Mouse (Mus musculus) urinary bladder, postnatal 25 days (tissue): Measurements from ENCODE around the gene Rab42.

Experiments used
- DNase-seq: peaks from one replicate; pipeline ENCODE4 v3.0.0; 2022; ENCODE audit warnings: low spot score

The Rab42 gene

DNA sequence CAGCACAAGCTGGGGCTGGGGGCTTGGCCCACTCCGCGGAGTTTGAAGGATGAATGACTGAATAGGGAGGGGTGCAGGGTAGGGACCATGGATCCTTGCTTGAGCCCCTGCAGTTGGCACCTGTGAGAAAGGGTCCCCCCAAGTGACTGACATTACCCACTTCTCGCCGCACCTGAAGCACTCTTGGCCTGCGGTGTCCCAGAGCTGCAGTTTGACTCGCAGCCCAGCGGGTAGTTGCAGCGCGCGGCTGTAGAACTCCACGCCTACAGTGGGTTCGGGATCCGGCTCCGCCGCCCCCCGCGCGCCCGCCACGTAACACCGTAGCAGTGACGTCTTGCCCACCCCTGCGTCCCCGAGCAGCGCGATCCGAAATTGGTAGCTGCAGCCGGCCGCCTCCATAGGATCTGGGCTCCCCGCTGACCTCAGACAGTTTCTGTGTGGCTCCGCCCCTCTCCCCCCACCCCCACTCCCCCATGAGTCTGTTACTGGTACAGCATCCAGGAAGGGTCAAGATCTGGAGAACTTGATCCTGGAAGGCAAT, at the start of gene Rab42:
Rab42 (minus strand) TSS at position 447 of the 541 bp plus-strand sequence.
- DNase-seq = peak; percentile 36

DNA sequence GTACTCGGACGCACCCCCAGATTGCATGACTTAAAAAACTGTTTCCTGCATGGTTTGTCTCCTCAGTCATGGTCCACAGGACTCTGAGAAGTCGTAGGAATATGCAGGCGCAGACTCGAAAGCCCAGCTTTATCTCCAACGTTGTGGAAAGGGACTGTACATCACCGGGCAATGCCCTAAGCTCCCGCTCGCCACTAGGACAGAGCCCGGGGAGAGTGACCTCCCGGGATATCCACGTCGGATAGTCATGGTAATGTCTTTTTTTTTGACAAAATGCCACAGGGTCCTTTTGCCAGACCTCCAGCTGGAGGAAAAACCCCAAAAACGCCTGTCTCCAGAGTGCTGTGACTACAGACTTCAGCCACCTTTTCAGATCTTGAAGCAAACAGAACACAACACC, 49.6 kb upstream of the Rab42 start:
- DNase-seq = no peak

DNA sequence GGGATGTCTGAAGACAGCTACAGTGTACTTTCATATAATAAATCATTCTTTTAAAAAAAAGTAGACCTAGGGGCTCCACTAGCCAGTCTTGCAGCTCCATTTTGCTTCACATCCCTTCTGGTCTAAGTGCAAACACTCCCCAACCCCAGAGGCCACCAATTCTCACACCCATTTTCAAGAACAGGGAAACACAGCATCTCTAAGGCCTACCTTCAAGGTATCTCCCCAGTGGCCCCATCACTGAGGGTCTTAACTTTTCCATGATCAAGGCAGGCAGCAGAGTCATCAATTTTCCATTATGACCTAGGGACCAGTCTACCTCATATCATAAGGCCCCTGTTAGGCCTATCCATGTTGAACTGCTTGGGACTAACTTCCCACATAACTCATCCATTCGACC, 48.2 kb upstream of the Rab42 start:
- no peak for DNase-seq

DNA sequence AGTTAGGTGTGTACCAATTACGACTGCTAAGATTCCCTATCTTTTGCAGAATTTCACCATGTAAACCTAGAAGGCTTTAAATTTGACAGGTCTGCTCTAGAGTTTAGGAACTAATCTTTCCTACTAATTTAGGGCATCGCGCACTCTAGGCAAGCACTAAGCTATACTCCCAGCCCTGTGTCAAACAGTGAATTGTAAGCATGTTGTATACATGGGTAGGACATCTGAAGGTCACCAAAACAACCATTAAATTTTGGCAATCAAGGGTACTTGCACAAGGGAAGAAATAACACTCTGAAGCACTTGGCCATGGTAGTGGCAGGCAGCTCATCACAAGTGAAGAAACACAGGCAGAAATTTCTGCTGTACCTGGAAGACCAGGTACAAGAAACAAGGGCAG, 47.7 kb upstream of the Rab42 start:
- DNase-seq = no peak

DNA sequence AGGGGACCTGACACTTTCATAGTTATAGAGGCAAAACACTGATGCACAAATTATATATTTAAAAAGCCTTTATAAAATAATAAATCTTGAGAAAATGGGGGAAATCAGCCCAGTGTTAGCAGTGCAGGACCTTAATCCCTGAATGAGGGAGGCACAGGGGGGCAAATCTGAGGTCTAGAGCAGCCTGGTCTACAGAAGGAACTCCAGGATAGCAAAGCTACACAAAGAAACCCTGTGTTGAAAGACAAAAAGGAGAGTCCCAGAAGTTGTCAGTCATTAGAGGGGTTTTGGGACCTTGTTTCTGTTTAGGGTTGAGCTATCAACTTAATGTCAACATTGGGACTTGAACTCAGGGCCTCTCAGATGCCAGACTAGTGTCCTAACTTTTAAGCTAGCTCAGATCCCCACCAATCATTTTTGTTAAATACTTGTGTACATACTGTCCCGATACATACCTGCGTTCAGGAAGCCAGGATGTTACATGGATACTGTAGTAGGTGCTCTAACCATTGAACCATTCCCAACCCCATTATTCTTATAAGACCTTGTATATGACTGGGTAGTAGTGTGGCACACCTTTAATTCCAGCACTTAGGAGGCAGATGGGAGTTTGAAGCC, 47.0 kb upstream of the Rab42 start:
- no peak for DNase-seq

DNA sequence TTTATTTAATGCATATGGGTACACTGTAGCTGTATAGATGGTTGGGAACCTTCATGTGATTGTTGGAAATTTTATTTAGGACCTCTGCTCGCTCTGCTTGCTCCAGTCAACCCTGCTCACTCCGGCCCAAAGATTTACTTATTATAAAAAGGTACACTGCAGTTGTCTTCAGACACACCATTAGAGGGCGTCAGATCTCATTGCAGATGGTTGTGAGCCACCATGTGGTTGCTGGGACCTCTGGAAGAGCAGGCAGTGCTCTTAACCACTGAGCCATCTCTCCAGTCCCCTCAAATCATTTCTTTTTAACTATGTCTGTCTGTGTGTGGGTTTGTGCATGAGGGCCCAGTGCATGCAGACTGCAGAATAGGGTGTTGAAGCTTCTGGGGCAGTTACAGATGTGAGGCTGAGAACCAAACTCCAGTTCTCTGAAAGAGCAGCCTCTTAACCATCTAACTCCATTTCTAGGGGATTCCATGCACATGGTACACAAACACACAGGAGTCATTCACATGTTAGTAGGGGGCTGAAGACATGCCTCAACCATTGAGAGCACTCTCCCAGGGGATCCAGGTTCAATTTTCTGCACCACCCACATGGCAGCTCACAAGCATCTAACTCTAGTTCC, 46.4 kb upstream of the Rab42 start:
- DNase-seq = no peak

DNA sequence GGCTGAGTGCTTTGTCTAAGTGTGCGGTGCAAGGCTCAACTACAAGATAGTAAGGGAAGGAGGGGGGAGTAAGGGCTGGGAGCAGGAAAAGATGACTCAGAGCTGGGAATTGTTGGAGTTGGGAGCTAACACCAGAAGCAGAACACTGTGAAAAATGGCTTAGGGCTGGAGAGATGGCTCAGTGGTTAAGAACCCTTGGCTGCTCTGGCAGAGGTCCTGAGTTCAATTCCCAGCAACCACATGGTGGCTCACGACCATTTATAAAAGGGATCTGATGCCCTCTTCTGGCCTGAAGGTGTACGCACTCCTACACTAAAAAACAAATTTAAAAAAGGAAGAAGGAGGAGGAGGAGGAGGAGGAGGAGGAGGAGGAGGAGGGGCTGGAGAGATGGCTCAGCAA, 43.5 kb upstream of the Rab42 start:
- no peak for DNase-seq

DNA sequence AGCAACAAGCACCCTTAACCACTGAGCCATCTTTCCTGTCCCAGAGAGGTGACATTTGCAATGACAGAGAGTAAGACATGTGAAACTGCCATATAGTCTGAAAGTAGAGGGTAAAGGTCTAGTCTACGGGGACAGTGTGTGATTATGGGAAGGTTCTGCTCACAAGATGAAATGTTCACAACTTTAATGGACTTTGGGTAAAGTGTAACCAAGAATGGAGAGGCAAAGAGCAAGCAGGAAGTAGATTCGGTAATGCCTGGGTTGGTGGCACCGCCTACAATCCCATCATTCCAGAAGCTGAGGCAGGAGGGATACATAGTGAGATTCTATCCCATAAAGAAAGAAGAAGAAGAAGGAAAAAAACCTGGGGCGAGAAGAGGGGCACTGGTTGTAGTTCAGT, 43.1 kb upstream of the Rab42 start:
- DNase-seq = no peak

DNA sequence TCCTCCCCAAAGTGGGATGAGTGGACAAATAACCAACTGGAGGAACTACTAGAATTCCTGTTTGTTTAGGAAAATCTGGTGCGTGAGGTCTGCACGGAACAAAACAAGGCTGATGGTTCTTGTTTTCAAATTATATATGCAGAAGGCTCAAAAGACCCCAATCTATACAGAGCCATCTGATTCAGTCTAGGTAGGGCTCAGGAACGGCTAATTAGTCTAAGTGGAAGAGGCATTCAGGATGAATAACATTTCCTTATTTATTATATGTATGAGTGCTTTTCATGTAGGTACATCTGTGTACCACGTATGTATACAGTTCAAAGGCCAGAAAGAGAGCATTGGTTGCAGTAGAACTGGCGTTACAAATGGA, 42.6 kb upstream of the Rab42 start:
- DNase-seq = no peak

DNA sequence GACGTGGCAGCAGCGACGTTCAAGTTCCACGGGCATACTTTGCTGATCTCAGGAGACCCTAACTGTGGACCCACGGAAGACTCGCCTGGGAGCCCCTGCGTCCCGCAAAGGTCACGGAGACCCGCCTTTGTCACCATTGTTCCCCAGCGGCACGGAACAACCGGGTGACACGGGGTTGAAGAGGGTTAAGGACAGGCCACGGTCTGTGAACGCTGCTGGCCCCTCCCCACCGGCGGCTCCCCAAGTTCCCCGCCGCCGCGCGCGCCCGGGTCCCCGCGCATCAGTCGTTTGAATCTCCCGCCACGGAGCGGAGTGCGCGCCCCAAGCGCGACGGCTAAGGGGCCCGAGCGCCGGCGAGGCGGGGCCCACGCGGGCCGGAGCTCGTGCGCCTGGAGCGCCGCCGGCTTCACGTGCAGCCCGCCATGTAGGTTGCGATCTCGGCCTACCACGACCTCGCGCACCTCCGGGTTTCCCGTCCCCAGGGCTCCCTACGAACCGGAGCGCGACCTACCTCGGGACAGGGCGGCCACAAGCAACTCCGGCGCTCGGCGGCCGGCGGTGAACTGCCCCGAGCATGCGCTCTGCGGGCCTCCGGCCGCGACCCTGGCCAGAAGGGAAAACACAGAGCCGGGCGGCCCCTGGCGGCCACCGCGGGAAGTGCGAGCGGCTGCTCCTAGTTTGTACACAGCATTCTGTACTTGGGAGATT, 42.1 kb upstream of the Rab42 start:
- DNase-seq = peak; percentile 99

DNA sequence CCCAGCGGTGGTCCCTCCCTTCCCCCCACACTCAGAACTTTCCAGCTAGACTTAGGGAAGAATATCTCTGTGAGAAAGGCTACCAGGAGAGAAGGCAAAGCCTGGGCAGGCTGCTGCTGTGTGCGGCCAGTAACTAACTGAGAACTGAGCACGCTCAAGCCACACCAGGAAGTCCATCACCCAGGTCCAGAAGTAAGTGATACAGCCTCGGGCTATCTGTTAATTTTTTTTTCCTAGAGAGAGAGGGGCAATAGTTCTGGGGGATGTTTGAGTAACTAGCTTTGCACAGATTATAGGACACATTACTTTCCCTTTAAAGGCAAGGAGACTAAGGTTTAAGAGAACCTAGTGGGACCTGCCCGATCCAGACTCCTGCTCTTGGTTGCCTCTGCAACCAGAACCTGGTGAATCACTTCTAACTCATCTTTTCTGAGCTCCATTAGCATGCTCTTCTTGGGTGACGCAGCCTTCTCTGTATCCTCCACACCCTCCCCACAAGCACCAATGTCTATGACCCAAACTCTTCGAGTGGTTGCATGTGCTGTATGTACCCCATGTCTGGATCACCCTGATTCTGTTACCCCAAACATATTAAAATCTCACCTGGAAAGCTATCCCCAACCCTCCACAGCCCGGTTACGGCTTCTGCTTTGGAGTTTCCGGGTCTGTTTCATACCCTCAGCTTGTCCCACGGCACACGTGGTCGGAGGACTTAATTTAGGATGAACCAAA, 41.4 kb upstream of the Rab42 start:
- no peak for DNase-seq

DNA sequence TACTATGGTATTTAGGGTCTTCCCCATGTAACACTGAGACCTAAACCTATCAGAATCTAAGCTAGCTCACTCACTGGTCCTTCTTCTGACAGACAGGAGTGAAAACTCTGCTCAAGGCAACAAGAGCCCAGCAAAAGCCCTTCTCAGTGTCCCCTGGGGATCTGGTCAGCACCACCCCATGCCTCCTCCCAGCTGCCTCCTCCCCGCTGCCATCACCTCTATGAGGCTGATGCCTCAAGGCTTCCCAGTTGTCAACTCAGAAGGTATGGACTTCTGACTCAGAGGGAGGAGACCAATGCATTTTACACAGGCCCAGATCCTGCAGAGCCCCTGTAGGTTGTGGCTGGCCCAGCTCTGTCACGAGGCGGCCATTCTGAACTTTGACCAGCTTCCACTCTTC, 38.3 kb upstream of the Rab42 start:
- DNase-seq = no peak

DNA sequence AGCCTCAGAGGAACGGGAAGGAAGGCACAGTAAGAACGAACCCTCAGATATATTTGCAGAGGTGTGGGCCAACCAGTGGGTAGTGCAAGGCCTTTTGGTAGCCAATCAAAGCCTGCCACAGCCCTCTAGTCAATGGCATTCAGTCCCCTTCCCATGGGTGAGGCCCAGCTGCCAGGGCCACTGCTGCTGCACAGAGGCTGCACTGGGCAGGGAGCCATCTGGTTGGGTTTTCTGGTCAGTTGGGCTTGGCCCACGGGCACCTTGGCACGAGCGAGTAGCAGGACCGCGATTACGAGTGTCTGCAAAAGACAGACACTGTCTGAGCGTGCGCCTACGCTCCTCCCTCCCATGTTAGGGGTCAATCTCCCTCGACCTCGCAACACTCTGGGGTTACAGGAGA, 35.8 kb upstream of the Rab42 start:
- DNase-seq = no peak

DNA sequence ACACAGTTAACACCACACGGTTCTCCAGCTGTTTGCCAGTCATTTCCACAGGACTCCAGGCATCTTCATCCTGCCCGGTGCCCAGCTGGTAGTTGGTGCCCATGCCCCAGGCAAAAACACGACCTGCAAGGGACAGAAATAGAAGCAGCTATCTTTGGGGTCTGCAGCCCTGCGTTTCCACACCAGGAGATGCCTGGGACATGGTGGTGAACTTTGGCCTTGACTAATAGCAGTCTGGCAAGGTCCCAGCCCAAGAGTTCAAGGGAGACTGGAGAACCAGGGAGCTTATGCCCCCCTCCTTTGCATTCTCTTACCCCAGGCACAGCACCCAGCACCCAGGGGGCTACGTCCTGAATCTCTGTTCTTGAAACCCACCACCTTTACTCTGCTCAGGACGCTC, 29.7 kb upstream of the Rab42 start:
- DNase-seq = no peak

DNA sequence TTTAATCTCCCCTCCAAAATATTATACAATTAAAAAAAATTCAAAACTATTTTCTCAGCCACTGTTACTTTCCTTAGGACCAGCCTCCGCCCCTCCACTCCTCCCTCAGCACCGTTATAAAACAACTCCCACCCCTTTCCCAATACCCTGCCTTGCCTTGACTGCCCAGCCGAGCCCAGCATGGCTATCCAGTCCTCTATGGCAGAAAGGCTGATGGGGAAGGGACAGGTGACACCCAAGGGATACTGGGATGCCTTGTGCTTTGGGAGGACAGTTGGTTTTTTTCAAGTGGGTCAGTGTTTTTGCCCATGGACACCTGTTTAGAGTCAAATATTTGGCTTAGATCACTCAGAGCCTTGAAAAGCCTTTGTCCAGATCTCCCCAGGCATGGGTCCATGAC, 28.8 kb upstream of the Rab42 start:
- no peak for DNase-seq

DNA sequence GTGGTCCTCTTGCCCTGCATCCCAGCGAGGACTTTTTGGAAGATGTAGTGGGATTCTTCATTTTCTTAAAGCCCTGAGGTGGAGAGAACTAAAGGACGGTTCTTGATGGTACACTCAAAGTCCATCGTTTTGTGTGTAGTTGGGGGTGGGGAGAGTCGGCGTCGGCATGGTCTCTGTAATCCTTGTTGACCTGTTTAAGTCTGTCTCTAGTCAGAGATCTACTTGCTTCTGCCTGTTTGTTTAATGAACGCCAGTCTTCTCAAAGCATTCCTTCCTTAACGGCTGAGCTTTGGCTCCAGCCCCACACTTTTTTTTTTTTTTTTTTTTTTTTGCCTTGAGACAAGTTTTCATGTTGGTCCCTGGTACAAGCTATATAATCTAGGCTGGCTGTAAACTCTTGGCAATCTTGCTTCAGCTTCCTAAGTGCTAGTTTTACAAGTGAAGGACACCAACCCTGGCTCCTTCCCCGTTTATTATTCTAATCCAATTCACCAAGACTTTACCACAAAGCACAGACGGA, 26.7 kb upstream of the Rab42 start:
- DNase-seq = no peak

DNA sequence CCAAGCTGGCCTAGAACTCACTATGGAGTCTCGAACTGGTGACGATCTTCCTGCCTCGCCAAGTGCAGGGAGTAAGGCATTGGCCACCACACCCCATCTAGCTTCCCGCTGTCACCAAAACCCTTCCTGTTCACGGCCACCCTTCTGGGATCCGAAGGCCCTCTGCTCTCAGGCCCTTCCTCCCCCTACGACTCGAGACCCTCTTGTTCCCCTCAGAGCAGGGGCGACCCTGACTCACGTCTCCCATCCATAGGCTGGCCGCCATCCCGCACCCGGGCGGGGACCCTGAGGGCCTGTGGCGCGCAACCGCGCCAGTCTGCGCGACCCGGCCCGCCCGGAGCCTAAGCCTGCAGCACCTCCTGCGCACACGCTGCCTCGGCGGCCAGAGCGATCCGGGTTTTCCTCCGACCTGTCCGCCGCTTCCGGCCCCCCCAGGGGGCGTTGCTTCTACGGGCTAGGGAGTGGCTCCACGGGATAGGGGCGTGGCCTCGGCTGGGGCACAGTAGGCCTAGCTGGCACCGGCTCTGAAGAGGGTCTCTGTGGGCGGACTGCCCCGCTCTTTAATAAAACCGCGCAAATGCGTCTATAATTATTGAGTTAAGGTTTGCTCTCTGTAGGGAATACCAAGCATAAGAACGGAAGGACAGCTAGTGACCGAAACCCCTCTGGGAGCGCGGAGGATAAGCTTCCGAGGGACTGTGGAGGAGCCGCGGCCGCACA, 26.1 kb upstream of the Rab42 start, which contains the start of gene Trnau1ap:
Trnau1ap (minus strand) TSS at position 424 of the 720 bp plus-strand sequence.
- DNase-seq = peak; percentile 86

DNA sequence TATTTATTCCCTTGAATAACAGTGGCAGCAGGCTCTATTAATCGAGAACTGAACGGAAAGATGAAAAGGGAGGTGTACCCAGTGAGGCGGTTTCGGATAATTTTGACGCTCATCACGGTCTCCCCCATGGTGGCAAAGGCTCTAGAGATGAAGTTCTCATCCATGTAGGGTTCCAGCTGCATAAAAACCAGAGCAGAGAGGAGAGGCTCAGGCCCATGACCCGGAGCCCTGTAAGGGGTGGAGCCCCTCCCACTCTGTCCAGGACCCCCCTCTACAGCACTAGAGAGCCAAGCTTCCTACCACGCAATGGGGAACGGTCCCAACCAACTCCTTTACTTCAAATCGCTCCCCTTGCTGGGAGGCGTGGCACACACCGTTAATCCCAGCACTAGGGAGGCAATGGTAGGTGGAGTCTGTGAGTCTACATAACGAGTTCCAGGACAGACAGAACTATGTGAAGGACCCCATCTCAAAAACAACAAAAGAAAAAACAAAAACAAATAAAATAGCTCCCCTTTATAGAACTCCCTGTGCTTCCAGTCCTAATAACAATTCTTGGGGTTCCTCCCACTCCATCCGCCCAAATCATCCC, 25.3 kb upstream of the Rab42 start:
- no peak for DNase-seq

DNA sequence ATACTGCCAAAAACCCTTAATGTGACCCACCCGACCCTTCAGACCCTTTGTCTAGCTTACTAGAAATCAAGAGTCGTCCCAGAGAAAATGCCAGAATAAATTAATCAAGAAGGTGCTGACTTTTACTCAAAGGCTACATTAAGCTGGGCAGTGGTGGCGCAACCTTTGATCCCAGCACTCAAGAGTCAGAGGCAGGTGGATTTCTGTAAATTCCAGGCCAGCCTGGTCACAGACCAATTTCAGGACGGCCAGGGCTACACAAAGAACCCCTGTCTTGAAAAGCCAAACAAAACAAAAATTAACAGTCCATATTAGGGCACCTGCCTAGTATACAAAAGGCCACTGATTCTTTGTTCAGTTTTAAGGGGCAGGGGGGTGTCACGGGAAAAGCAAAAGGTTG, 23.3 kb upstream of the Rab42 start:
- no peak for DNase-seq

DNA sequence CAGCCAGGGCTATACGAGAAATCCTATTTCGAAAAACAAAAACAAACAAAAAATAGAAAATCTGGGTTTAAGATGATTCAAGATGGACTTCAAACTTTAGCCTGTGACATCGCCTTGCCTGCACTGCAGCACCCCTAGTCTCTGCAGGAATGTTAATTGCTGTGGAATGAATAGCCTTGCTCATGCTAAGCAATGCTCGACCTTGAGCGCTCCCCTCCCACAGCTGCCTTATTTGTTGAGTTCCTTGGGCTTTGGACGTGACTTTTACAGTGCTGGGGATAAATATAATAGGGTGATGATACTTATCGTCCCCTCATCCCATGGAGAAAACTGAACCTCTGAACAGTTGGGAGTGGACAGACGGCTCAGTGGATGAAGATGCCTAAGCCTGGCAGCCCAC, 12.5 kb upstream of the Rab42 start:
- DNase-seq = no peak

DNA sequence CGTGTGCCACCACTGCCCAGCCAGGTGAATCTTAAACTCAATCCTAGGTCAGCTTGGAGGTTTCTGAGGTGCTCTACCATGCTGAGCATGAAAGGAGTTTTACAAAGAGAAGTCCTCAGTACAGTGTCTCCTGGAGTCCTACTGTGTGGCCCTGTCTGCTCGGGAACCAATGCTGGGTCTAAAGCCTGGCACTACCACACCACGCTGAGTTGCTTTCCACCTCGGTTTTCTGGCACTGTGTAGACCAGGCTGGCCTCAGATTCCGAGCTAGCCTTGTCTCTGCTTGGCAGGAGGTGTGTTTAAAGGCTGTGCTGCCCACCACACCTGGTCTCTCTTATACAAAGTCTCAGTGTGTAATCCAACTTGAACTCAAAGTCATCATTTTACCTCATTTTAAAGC, 9.4 kb upstream of the Rab42 start:
- no peak for DNase-seq
